Mouse (Mus musculus): ENCODE results near the gene Dpp6. TPM values are rescaled to one million over a fixed set of nuclear protein-coding genes. Genes with fewer than 3 reads are reported as not detected.

Dpp6 gene
- total RNA-seq, 2 experiments from 2014 or later, result not detected

- ATAC-seq (replicated peaks; ENCODE audit: poor library complexity), result no peak
These were observed 531.4 kb downstream of the Dpp6 start for GRCm38 (mm10) chr5:27348181-27349095.

- no peak for ATAC-seq (replicated peaks; ENCODE audit: poor library complexity)
These were observed 540.6 kb downstream of the Dpp6 start for GRCm38 (mm10) chr5:27357630-27358029.

- ATAC-seq (replicated peaks; ENCODE audit: poor library complexity), result no peak
These were observed 548.9 kb downstream of the Dpp6 start for GRCm38 (mm10) chr5:27365946-27366345.

GRCm38 (mm10) chr5:27370814-27371213 is 553.8 kb downstream of the Dpp6 start:
- no peak for ATAC-seq (replicated peaks; ENCODE audit: poor library complexity)

GRCm38 (mm10) chr5:27373931-27374330 is 556.9 kb downstream of the Dpp6 start:
- ATAC-seq (replicated peaks; ENCODE audit: poor library complexity), result no peak

- ATAC-seq (replicated peaks; ENCODE audit: poor library complexity), result no peak
These were observed 558.8 kb downstream of the Dpp6 start for GRCm38 (mm10) chr5:27375841-27376240.

GRCm38 (mm10) chr5:27380656-27381385 is 563.8 kb downstream of the Dpp6 start:
- ATAC-seq (replicated peaks; ENCODE audit: poor library complexity), result no peak

- ATAC-seq (replicated peaks; ENCODE audit: poor library complexity), result no peak
These were observed 581.4 kb downstream of the Dpp6 start for GRCm38 (mm10) chr5:27398371-27398770.

- ATAC-seq (replicated peaks; ENCODE audit: poor library complexity), result no peak
These were observed 582.1 kb downstream of the Dpp6 start for GRCm38 (mm10) chr5:27399111-27399510.

- no peak for ATAC-seq (replicated peaks; ENCODE audit: poor library complexity)
These were observed 585.6 kb downstream of the Dpp6 start for GRCm38 (mm10) chr5:27402616-27403015.

- no peak for ATAC-seq (replicated peaks; ENCODE audit: poor library complexity)
These were observed 591.9 kb downstream of the Dpp6 start for GRCm38 (mm10) chr5:27408854-27409253.

- ATAC-seq (replicated peaks; ENCODE audit: poor library complexity), result no peak
These were observed 596.0 kb downstream of the Dpp6 start for GRCm38 (mm10) chr5:27413023-27413422.

- ATAC-seq (replicated peaks; ENCODE audit: poor library complexity), result no peak
These were observed 598.5 kb downstream of the Dpp6 start for GRCm38 (mm10) chr5:27415518-27415917.

- ATAC-seq (replicated peaks; ENCODE audit: poor library complexity), result peak; percentile 60; the same call in 1 of the 2 replicates
These were observed 599.6 kb downstream of the Dpp6 start for GRCm38 (mm10) chr5:27416571-27416970.

- no peak for ATAC-seq (replicated peaks; ENCODE audit: poor library complexity)
These were observed 600.4 kb downstream of the Dpp6 start for GRCm38 (mm10) chr5:27417398-27417797.

- no peak for ATAC-seq (replicated peaks; ENCODE audit: poor library complexity)
These were observed 601.9 kb downstream of the Dpp6 start for GRCm38 (mm10) chr5:27418856-27419255.

GRCm38 (mm10) chr5:27421090-27421635 is 604.2 kb downstream of the Dpp6 start:
- ATAC-seq (replicated peaks; ENCODE audit: poor library complexity), result no peak

GRCm38 (mm10) chr5:27423766-27424165 is 606.8 kb downstream of the Dpp6 start:
- ATAC-seq (replicated peaks; ENCODE audit: poor library complexity), result no peak

- ATAC-seq (replicated peaks; ENCODE audit: poor library complexity), result no peak
These were observed 607.6 kb downstream of the Dpp6 start for GRCm38 (mm10) chr5:27424484-27425080.

GRCm38 (mm10) chr5:27426200-27426599 is 609.2 kb downstream of the Dpp6 start:
- no peak for ATAC-seq (replicated peaks; ENCODE audit: poor library complexity)

- no peak for ATAC-seq (replicated peaks; ENCODE audit: poor library complexity)
These were observed 616.6 kb downstream of the Dpp6 start for GRCm38 (mm10) chr5:27433584-27433983.
